In the genomic region with DNA sequence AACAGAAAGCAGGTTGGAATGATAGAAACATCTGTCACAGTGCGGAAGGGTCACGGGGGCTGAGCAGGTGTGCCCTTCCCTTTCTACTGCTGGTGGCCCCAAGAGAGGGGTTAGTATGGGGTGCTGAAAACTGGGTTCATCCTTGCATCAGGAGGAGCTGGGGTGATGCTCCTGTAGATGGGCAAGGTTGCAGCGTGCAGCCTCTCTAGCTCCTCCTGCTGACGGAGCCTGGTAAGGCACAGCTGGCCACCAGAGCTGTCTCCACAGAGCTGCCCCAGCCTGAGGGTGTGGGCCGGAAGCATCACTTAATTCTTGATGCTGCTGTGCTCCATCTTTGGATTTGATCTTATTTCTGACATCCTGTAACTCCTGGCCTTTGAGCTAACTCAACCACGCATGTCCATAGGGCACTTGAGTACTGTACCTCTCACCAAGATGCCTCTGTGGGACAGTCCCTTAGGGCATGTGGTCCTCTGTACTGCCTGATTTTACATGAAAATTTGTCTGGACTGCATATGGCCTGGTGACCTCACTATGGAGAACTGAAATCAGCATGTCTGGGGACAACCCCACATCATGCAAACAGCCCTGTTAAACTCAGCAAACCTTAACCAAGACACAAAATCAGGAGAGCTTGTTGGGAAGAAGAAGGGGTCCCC, we compare ENCODE assay signal across 9 mouse cellular contexts. TPM values are rescaled to one million over a fixed set of nuclear protein-coding genes. Genes with fewer than 3 reads are reported as not detected.
DNase-seq lines count a peak whose midpoint lies in the region; ATAC-seq and TF ChIP-seq lines count a peak whose summit lies in the region.
"Had no signal": no experiment of that assay in that cellular context is flagged by ENCODE, and none has a peak within 500 bp of the region (broad histone marks: within the 10 kb centered on the region; RNA-seq: fewer than 3 reads in every experiment).

No protein-coding gene starts in this region.

- no peaks in the 10 kb centered on the region for H3K27me3 ChIP-seq in forebrain, embryonic 10.5 days (ENCODE audit: poor library complexity, severe bottlenecking)
- H3K27me3 ChIP-seq in forebrain, embryonic 12.5 days = no peaks in the 10 kb centered on the region
- H3K27me3 ChIP-seq in Patski = no peaks in the 10 kb centered on the region
- no peaks in the 10 kb centered on the region for H3K27me3 ChIP-seq in lung, embryonic 16.5 days (ENCODE audit: control insufficient read depth, insufficient read depth, low read depth, low read length)

- no peaks in the 10 kb centered on the region for H3K4me1 ChIP-seq in forebrain, embryonic 10.5 days
- no peaks in the 10 kb centered on the region for H3K4me1 ChIP-seq in forebrain, embryonic 12.5 days
- H3K4me1 ChIP-seq in lung, embryonic 16.5 days (replicated peaks; ENCODE audit: control insufficient read depth, insufficient read depth, low read length) = no peaks in the 10 kb centered on the region

- no peak overlapping the region for H3K27ac ChIP-seq in forebrain, embryonic 10.5 days
- no peak overlapping the region for H3K27ac ChIP-seq in forebrain, embryonic 12.5 days
- H3K27ac ChIP-seq in lung, embryonic 16.5 days (ENCODE audit: low read length) = no peak overlapping the region

- peak; percentile 58 for DNase-seq in forebrain, embryonic 10.5 days (ENCODE audit: extremely low spot score, low spot score)
- DNase-seq in Patski (ENCODE audit: low read depth, low spot score) = peak; percentile 22
- DNase-seq in cerebellum, postnatal 25 days = peak; percentile 85 to 90
- peak; percentile 50 to 69 for DNase-seq in gastrocnemius, postnatal 36 days
- peak; percentile 73 to 83 for DNase-seq in kidney, postnatal 25 days
- DNase-seq in right cerebral cortex, postnatal 14 days = peak; percentile 72

- no peak for TF ChIP-seq CTCF in Patski (IDR thresholded peaks at IDR 0.05)

- no peak for ATAC-seq in forebrain, embryonic 12.5 days (ENCODE audit: low FRiP score)
- peak; percentile 77 for ATAC-seq in Patski
- ATAC-seq in lung, embryonic 16.5 days (ENCODE audit: low read depth) = peak; percentile 48; the same call in 1 of the 2 replicates

- H3K4me3 ChIP-seq in forebrain, embryonic 10.5 days = no peak overlapping the region
- no peak overlapping the region for H3K4me3 ChIP-seq in forebrain, embryonic 12.5 days (replicated peaks)
- H3K4me3 ChIP-seq in lung, embryonic 16.5 days (ENCODE audit: low read length) = no peak overlapping the region

- POLR2A ChIA-PET in Patski (lab: Charles Lee) = interaction anchor here (0.6 to 1.8 kb wide), 3 partner anchors 17 to 91 kb away, joined by 3 to 4 read pairs (median 4); no protein-coding TSS in a partner anchor

- H3K4me2 ChIP-seq in forebrain, embryonic 12.5 days = no peak overlapping the region
- no peak overlapping the region for H3K4me2 ChIP-seq in lung, embryonic 16.5 days (ENCODE audit: low read depth, low read length)

- WGBS in forebrain, embryonic 10.5 days = 63% methylated on average over 6 of the region's 6 CpGs
- WGBS in forebrain, embryonic 12.5 days = 65% methylated on average over 6 of the region's 6 CpGs
- 63% methylated on average over 6 of the region's 6 CpGs for WGBS in lung, embryonic 16.5 days

- peaks cover 98% of the 10 kb centered on the region for H3K36me3 ChIP-seq in forebrain, embryonic 10.5 days (replicated peaks)
- H3K36me3 ChIP-seq in forebrain, embryonic 12.5 days (replicated peaks) = peaks cover 81% of the 10 kb centered on the region
- peaks cover 24% of the 10 kb centered on the region for H3K36me3 ChIP-seq in lung, embryonic 16.5 days (ENCODE audit: control insufficient read depth, insufficient read depth, low read length)

- intact Hi-C loops in gastrocnemius, postnatal 36 days (cut with DNase I) = loop anchor here (2.0 kb wide), 1 partner anchor 90 kb away; no protein-coding TSS in a partner anchor

- CTCF ChIA-PET in Patski (lab: Charles Lee) = interaction anchor here (0.9 to 3.9 kb wide), 13 partner anchors 8 to 91 kb away, joined by 3 to 26 read pairs (median 3); a partner anchor contains a TSS

- no peak overlapping the region for H3K9ac ChIP-seq in forebrain, embryonic 12.5 days
- no peak overlapping the region for H3K9ac ChIP-seq in lung, embryonic 16.5 days (ENCODE audit: low read length)

- H3K9me3 ChIP-seq in forebrain, embryonic 10.5 days = no peaks in the 10 kb centered on the region
- H3K9me3 ChIP-seq in forebrain, embryonic 12.5 days = no peaks in the 10 kb centered on the region
- no peaks in the 10 kb centered on the region for H3K9me3 ChIP-seq in lung, embryonic 16.5 days (ENCODE audit: control insufficient read depth, low read length)

- in situ Hi-C loops in Patski (cut with MboI; ENCODE audit: low pct_unique_long_range_greater_than_20kb) = no loop called here

RNA-seq across cellular contexts. Expression of a gene that starts 18.6 kb away (rescaled TPM):
- polyA plus RNA-seq in forebrain, embryonic 10.5 days (2016; fragmentation: Nextera tagmentation; extraction: Ambion mirVana) = 174 and 177 TPM in 2 replicates
- polyA plus RNA-seq in forebrain, embryonic 12.5 days (2016; fragmentation: Nextera tagmentation; extraction: Ambion mirVana) = 105 and 107 TPM in 2 replicates
- polyA plus RNA-seq in Patski (2021) = 60.3 TPM
- total RNA-seq in gastrocnemius, postnatal 36 days (2021) = 10 to 100 TPM; 17.1 to 21.4 TPM
- 112 TPM in 2 replicates for polyA plus RNA-seq in lung, embryonic 16.5 days (2015; fragmentation: Nextera tagmentation; extraction: Ambion mirVana)

RNA-seq across cellular contexts. Expression of a gene that starts 18.8 kb away (rescaled TPM):
- not detected in 2 replicates for polyA plus RNA-seq in forebrain, embryonic 10.5 days (2016; fragmentation: Nextera tagmentation; extraction: Ambion mirVana)
- polyA plus RNA-seq in forebrain, embryonic 12.5 days (2016; fragmentation: Nextera tagmentation; extraction: Ambion mirVana) = not detected in 2 replicates
- 0.26 TPM for polyA plus RNA-seq in Patski (2021)
- total RNA-seq in gastrocnemius, postnatal 36 days (2021) = not detected
- 0.25 and 0.52 TPM in 2 replicates for polyA plus RNA-seq in lung, embryonic 16.5 days (2015; fragmentation: Nextera tagmentation; extraction: Ambion mirVana)
- total RNA-seq: ES-E14 had no signal

RNA-seq across cellular contexts. Expression of a gene that starts 22.6 kb away (rescaled TPM):
- 24.4 and 26.6 TPM in 2 replicates for polyA plus RNA-seq in forebrain, embryonic 10.5 days (2016; fragmentation: Nextera tagmentation; extraction: Ambion mirVana)
- polyA plus RNA-seq in forebrain, embryonic 12.5 days (2016; fragmentation: Nextera tagmentation; extraction: Ambion mirVana) = 15.3 and 15.7 TPM in 2 replicates
- 74.5 TPM for polyA plus RNA-seq in Patski (2021)
- 10 to 100 TPM; 23.0 to 24.2 TPM for total RNA-seq in gastrocnemius, postnatal 36 days (2021)
- polyA plus RNA-seq in lung, embryonic 16.5 days (2015; fragmentation: Nextera tagmentation; extraction: Ambion mirVana) = 21.9 and 22.4 TPM in 2 replicates

RNA-seq across cellular contexts. Expression of a gene that starts 22.7 kb away (rescaled TPM):
- polyA plus RNA-seq in forebrain, embryonic 10.5 days (2016; fragmentation: Nextera tagmentation; extraction: Ambion mirVana) = 1.4 TPM in 2 replicates
- 3.1 and 3.5 TPM in 2 replicates for polyA plus RNA-seq in forebrain, embryonic 12.5 days (2016; fragmentation: Nextera tagmentation; extraction: Ambion mirVana)
- polyA plus RNA-seq in Patski (2021) = not detected
- under 1 TPM in 1 of 2 experiments, not detected in 1; 0.18 TPM for total RNA-seq in gastrocnemius, postnatal 36 days (2021)
- 2.2 and 2.3 TPM in 2 replicates for polyA plus RNA-seq in lung, embryonic 16.5 days (2015; fragmentation: Nextera tagmentation; extraction: Ambion mirVana)

RNA-seq across cellular contexts. Expression of a gene that starts 34.2 kb away (rescaled TPM):
- polyA plus RNA-seq in forebrain, embryonic 10.5 days (2016; fragmentation: Nextera tagmentation; extraction: Ambion mirVana) = 6.9 and 7.3 TPM in 2 replicates
- 24.7 and 25.2 TPM in 2 replicates for polyA plus RNA-seq in forebrain, embryonic 12.5 days (2016; fragmentation: Nextera tagmentation; extraction: Ambion mirVana)
- polyA plus RNA-seq in Patski (2021) = 28.8 TPM
- 10 to 100 TPM; 10.7 to 10.9 TPM for total RNA-seq in gastrocnemius, postnatal 36 days (2021)
- 5.6 and 6.5 TPM in 2 replicates for polyA plus RNA-seq in lung, embryonic 16.5 days (2015; fragmentation: Nextera tagmentation; extraction: Ambion mirVana)

Comparison
In these comparisons a context has a peak if more than half of its experiments do, and no peak if none do; other contexts are left out.
1. DNase-seq: peak in every context shown above with its lines; median percentile 88 in cerebellum, postnatal 25 days; 78 in kidney, postnatal 25 days; 72 in right cerebral cortex, postnatal 14 days; 60 in gastrocnemius, postnatal 36 days; 58 in forebrain, embryonic 10.5 days; 22 in Patski.